Mouse (Mus musculus) forebrain, embryonic 11.5 days (tissue): Measurements from ENCODE around the gene Rassf10. TPM values are rescaled to one million over a fixed set of nuclear protein-coding genes. Genes with fewer than 3 reads are reported as not detected.
A peak's percentile ranks its signal among the peaks of the same experiment; 100 is the strongest.

Experiments used
- ATAC-seq: fragments of 200-750 bp; cut with Nextera tagmentation; replicated peaks from 2 replicates; pipeline ENCODE4 v1.8.0; 2017; ENCODE audit warnings: moderate TSS enrichment; ENCODE audit not compliant: low FRiP score
- DNase-seq: peaks from one replicate; pipeline ENCODE4 v3.0.0-alpha.2; 2017; ENCODE audit warnings: low spot score
- H3K27ac ChIP-seq: fragments of 300-500 bp; sonication (generic); 2 replicates; pipeline ENCODE4 v1.5.1; 2014; ENCODE audit warnings: low read depth, low read length
- H3K27me3 ChIP-seq: fragments of 300-500 bp; sonication (generic); 2 replicates; pipeline ENCODE4 v1.6.1; 2014; ENCODE audit warnings: mild to moderate bottlenecking, low read length, mixed read lengths; ENCODE audit not compliant: control insufficient read depth, insufficient read depth
- H3K36me3 ChIP-seq: fragments of 300-500 bp; sonication (generic); 2 replicates; pipeline ENCODE4 v1.6.1; 2014; ENCODE audit warnings: mild to moderate bottlenecking, low read length, moderate library complexity, mixed read lengths; ENCODE audit not compliant: control insufficient read depth, insufficient read depth
- H3K4me1 ChIP-seq: fragments of 300-500 bp; sonication (generic); replicated peaks from 2 replicates; pipeline ENCODE4 v1.6.1; 2014; ENCODE audit warnings: low read length, mixed read lengths; ENCODE audit not compliant: control insufficient read depth, insufficient read depth
- H3K4me2 ChIP-seq: fragments of 300-500 bp; sonication (generic); 2 replicates; pipeline ENCODE4 v1.6.1; 2014; ENCODE audit warnings: low read depth, mild to moderate bottlenecking, low read length, moderate library complexity, mixed read lengths; ENCODE audit not compliant: severe bottlenecking
- H3K4me3 ChIP-seq: fragments of 300-500 bp; sonication (generic); 2 replicates; pipeline ENCODE4 v1.5.1; 2014; ENCODE audit warnings: low read depth, low read length
- H3K9ac ChIP-seq: fragments of 300-500 bp; sonication (generic); 2 replicates; pipeline ENCODE4 v1.6.1; 2014; ENCODE audit warnings: low read length
- H3K9me3 ChIP-seq: fragments of 300-500 bp; sonication (generic); 2 replicates; pipeline ENCODE4 v1.6.1; 2016; ENCODE audit warnings: low read length, mixed read lengths; ENCODE audit not compliant: control insufficient read depth
- WGBS: fragments of 180-500 bp; shearing (Covaris S2); extraction: QIAGEN DNeasy Blood & Tissue Kit; methylation state at CpG from one replicate; pipeline ENCODE4 v1.1.7; 2014; 5-methylcytosine and 5-hydroxymethylcytosine counted together
- polyA plus RNA-seq: library from polyadenylated mRNA; unstranded; fragments of >200 nt; fragmentation: Nextera tagmentation; extraction: Ambion mirVana; gene quantifications from 2 replicates; pipeline ENCODE4 v1.2.1, GENCODE M21; 2014

The Rassf10 gene
- polyA plus RNA-seq, 1 experiment from 2014 or later = 0.51 TPM

- H3K4me3 ChIP-seq = no peak overlapping the region
- no peaks in the 10 kb centered on the region for H3K9me3 ChIP-seq
- no peaks in the 10 kb centered on the region for H3K36me3 ChIP-seq
- ATAC-seq = no peak
- 70% methylated on average over 6 of the region's 6 CpGs for WGBS
- no peak overlapping the region for H3K4me2 ChIP-seq
- no peaks in the 10 kb centered on the region; the same call in 1 of the 2 replicates for H3K27me3 ChIP-seq
- no peaks in the 10 kb centered on the region for H3K4me1 ChIP-seq
- H3K9ac ChIP-seq = no peak overlapping the region
- no peak overlapping the region for H3K27ac ChIP-seq
- no peak for DNase-seq
Observed at GRCm38 (mm10) chr7:112946706-112947105, 7.1 kb upstream of the Rassf10 start.

- Histone ChIP-seq H3K27me3 (peaks cover 38% of the 10 kb centered on the region), H3K4me2 (peak overlapping the region; percentile 65), H3K9ac (peak overlapping the region; percentile 37), H3K4me1 (peaks cover 10% of the 10 kb centered on the region), H3K36me3 (no peaks in the 10 kb centered on the region), H3K4me3 (peak overlapping the region; percentile 38), H3K27ac (no peak overlapping the region), H3K9me3 (no peaks in the 10 kb centered on the region)
- ATAC-seq (0 out of 2 replicates have a peak, but pooled peaks have one; percentile 36), DNase-seq (peak; percentile 69)
- WGBS = under 1% methylated on average over 82 of the region's 82 CpGs
Observed at GRCm38 (mm10) chr7:112954351-112955102, 765 bp downstream of the Rassf10 start.

- ATAC-seq (0 out of 2 replicates have a peak, but pooled peaks have one; percentile 21), DNase-seq (peak; percentile 66)
- H3K27me3 ChIP-seq = peaks cover 38% of the 10 kb centered on the region
- peak overlapping the region; percentile 37; the same call in 1 of the 2 replicates for H3K9ac ChIP-seq
- WGBS = 3% methylated on average over 40 of the region's 40 CpGs
- no peak overlapping the region for H3K27ac ChIP-seq
- no peaks in the 10 kb centered on the region for H3K36me3 ChIP-seq
- H3K9me3 ChIP-seq = no peaks in the 10 kb centered on the region
- peak overlapping the region; percentile 38 for H3K4me3 ChIP-seq
- H3K4me2 ChIP-seq = peak overlapping the region; percentile 65
- H3K4me1 ChIP-seq = peaks cover 10% of the 10 kb centered on the region
Observed at GRCm38 (mm10) chr7:112955103-112955827, 1.5 kb downstream of the Rassf10 start.

GRCm38 (mm10) chr7:112955955-112956354, 2.2 kb downstream of the Rassf10 start:
- Histone ChIP-seq H3K36me3 (no peaks in the 10 kb centered on the region), H3K9ac (no peak overlapping the region), H3K4me2 (no peak overlapping the region), H3K4me1 (peaks cover 10% of the 10 kb centered on the region), H3K27me3 (peaks cover 38% of the 10 kb centered on the region), H3K27ac (no peak overlapping the region), H3K9me3 (no peaks in the 10 kb centered on the region), H3K4me3 (no peak overlapping the region)
- ATAC-seq (no peak), DNase-seq (no peak)
- 40% methylated on average over 3 of the region's 3 CpGs for WGBS

GRCm38 (mm10) chr7:112956961-112957360, 3.2 kb downstream of the Rassf10 start:
- H3K4me3 ChIP-seq = no peak overlapping the region
- no peak overlapping the region for H3K4me2 ChIP-seq
- no peak overlapping the region for H3K9ac ChIP-seq
- no peaks in the 10 kb centered on the region for H3K9me3 ChIP-seq
- no peak overlapping the region for H3K27ac ChIP-seq
- H3K4me1 ChIP-seq = peaks cover 10% of the 10 kb centered on the region
- 70% methylated on average over 7 of the region's 7 CpGs for WGBS
- ATAC-seq = no peak
- no peak for DNase-seq
- no peaks in the 10 kb centered on the region for H3K36me3 ChIP-seq
- peaks cover 38% of the 10 kb centered on the region for H3K27me3 ChIP-seq

- peaks cover 10% of the 10 kb centered on the region for H3K4me1 ChIP-seq
- ATAC-seq (no peak), DNase-seq (no peak)
- H3K27ac ChIP-seq = no peak overlapping the region
- H3K9me3 ChIP-seq = no peaks in the 10 kb centered on the region
- H3K4me3 ChIP-seq = no peak overlapping the region
- H3K4me2 ChIP-seq = no peak overlapping the region
- H3K9ac ChIP-seq = no peak overlapping the region
- peaks cover 38% of the 10 kb centered on the region for H3K27me3 ChIP-seq
- 47% methylated on average over 6 of the region's 6 CpGs for whole genome bisulfite sequencing
- H3K36me3 ChIP-seq = no peaks in the 10 kb centered on the region
Observed at GRCm38 (mm10) chr7:112957630-112958029, 3.9 kb downstream of the Rassf10 start.

- WGBS = 69% methylated on average over 6 of the region's 6 CpGs
Observed at GRCm38 (mm10) chr7:112966382-112966781, 12.6 kb downstream of the Rassf10 start.

GRCm38 (mm10) chr7:112966786-112967185, 13.0 kb downstream of the Rassf10 start:
- H3K27ac ChIP-seq = no peak overlapping the region
- no peaks in the 10 kb centered on the region for H3K36me3 ChIP-seq
- no peak overlapping the region for H3K4me3 ChIP-seq
- no peak overlapping the region for H3K4me2 ChIP-seq
- H3K27me3 ChIP-seq = no peaks in the 10 kb centered on the region
- no peak for DNase-seq
- 56% methylated on average over 3 of the region's 3 CpGs for WGBS
- ATAC-seq = no peak
- no peaks in the 10 kb centered on the region for H3K4me1 ChIP-seq
- H3K9me3 ChIP-seq = no peaks in the 10 kb centered on the region
- H3K9ac ChIP-seq = no peak overlapping the region

More at GRCm38 (mm10) chr7:112966382-112966781, 12.6 kb downstream of the Rassf10 start:
- no peaks in the 10 kb centered on the region for H3K36me3 ChIP-seq
- ATAC-seq (no peak), DNase-seq (no peak)
- H3K27me3 ChIP-seq = no peaks in the 10 kb centered on the region
- H3K9me3 ChIP-seq = no peaks in the 10 kb centered on the region
- no peak overlapping the region for H3K27ac ChIP-seq
- H3K9ac ChIP-seq = no peak overlapping the region
- H3K4me1 ChIP-seq = no peaks in the 10 kb centered on the region
- H3K4me3 ChIP-seq = no peak overlapping the region
- H3K4me2 ChIP-seq = no peak overlapping the region
